Mouse (Mus musculus): ENCODE data around the gene Atl1.

The Atl1 gene

DNA sequence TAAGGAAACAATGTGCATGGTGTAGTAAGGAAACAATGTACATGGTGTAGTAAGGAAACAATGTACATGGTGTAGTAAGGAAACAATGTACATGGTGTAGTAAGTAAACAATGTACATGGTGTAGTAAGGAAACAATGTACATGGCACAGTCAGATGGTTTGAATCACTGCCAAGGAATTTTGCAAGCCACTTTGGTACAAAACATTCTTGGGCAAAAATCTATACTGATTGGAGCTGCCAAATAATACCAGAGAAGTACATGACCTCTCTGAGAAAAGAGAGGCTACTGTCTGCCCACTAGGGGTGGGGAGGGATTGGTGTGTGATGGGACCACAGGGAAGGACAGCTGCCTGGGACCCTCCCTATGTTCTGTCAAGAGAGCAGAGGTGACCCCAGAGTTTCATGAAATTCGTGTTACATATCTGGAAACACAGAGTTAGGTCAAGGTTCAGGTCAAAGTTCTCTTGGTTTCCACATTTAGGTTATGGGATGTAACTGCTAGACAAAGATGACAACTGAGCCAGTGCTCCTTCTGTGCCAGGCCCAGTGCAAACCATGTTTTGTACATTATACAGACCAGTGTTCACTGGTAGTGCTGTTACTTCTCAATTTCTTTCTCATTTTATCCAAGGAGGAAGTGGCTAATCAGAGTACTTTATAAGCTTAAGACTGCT is 49.4 kb downstream of the Atl1 start:
- DNase-seq (ENCODE audit: low spot score), result no peak

DNA sequence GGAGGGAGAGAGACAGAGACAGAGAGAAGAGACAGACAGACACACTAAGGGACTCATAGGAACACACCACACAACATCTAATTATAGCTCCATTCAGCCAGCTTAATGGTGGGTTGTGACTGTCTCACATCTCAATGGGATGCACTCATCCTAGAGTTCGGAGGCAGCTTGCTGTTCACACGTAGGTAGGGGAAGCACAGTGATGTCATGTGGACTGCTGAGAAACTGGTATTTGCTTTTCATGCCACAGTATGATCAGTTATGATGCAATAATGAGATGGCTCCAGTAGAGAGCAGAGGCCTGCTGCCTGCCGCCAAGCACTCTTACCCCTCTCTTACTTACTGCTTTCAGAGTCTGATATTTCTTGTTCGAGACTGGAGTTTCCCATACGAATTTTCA is 53.4 kb downstream of the Atl1 start:
- no peak for DNase-seq (ENCODE audit: low spot score)

DNA sequence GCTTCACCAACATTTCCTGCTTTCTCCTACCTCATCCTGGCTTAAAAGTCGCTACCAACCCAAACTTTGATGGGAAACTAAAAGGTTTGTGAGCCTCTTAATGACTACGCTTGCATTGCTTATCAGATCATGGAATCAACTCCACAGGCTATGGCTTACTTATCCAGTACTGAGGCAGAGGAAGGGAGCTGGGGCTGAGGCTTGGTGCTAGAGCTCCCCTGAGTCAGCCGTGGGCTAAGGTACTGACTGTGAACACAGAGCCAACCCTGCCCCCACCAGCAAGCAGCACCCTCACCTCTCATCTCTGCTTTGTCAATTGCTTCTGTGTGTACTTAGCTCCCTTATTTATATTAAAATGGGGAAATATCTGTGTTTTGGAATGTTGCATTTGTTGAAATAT is 55.1 kb downstream of the Atl1 start:
- no peak for DNase-seq (ENCODE audit: low spot score)

DNA sequence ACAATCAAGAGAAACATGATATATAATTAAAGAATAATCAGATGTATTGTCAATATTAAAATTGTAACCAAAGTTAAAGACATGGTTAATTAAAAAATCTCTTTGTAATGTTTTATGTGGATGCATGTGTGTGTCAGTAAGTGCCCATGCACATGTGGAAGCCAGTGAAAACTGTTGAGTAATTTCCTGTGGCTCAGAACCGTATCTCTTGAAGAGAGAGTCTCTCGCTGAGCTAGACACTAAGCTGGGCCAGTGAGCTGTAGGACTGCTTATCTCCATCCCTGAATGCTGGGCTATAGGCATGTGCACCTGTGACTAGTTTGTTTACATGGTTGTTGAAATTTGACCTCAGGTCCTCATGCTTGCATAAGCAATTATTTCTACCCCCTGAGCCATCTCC is 65.0 kb downstream of the Atl1 start:
- no peak for DNase-seq (ENCODE audit: low spot score)

DNA sequence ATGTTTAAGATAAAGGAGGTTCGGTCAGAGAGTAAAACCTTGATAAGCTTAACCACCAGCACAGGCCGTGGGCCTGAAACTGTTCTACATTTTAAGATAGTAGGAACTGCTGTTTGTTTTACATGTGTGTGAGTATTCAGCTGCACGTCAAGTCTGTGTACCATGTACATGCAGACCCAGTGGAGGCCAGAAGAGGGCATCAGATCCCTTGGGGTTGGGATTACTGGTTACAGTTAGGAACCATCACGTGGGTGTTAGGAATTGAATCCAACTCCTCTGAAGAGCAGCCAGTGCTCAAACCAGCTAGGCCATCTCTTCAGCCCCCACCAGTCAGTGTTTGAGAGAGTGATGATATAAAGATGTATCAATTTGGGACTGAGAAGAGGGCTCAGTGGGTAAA is 70.1 kb downstream of the Atl1 start:
- DNase-seq (ENCODE audit: low spot score), result no peak

DNA sequence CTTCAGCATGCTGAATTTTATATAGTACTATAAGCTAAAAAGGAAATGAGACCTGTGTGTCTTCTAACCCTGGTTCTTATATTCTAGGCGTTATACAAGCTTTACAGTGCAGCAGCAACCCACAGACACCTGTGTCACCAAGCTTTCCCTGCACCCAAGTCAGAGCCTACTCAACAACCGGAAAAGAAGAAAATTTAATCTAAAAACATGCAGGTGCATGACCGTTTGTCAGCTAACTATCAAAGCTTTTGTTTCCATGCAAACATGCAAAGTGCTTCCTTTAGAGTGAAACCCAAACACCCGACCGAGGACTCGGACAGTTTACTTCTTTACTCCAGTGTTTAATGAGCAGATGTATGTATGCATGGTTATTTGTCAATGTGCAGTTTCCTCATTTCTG is 70.7 kb downstream of the Atl1 start:
- no peak for DNase-seq (ENCODE audit: low spot score)

DNA sequence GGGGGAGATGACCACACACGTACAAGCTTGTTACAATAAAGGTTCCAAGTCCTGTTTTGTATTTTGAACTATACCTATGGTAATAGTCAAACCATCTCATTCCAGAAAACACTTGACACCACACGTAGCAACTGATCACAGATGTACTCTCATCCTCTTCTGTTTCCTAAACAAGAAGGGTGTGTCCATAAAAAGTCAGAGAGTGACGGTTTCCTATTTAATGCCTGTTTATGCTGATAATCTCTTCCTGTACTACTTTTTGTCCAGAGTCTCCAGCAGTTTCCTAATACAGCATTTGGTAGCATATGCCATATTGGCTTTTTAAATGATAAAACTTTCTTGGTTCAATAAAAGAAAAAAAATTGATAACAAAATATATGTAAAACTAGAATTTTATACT is 73.2 kb downstream of the Atl1 start:
- DNase-seq (ENCODE audit: low spot score), result no peak

DNA sequence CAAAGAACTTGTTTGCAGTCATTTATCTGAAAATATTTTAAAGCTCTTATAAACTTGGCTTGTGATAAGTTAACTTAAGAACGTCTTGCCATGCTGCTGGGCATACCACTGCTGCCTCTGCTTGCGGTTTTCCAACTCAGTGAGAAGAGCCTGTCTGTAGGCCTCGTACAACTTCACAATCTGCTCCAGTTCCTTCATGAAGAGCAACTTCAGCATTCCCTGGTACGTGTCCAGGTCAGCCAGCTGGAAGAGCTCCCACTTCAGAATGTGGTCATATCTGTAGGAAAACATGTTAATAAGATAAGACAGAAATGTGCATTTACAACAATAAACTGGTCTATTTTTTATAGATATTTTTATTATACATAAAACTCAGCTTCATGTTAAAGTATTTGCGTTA is 73.7 kb downstream of the Atl1 start:
- no peak for DNase-seq (ENCODE audit: low spot score)

DNA sequence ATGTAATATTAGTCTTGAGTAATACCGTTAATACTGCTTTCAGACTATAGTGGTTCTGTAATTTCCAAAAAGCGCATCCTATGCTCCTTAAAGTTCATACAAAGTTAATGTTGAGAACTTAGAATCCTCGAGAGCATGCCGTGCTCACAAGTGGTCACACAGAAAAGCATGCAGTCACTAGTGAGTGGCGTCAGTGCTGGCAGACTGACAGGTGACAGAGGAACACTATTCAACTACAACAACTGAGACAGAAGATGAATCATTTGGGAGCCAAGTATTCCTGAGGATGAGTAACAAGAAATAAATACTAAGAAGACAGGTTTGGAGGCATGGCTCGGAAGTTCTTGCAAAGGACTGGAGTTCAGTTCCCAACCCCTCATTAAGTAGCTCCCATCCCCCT is 74.7 kb downstream of the Atl1 start:
- DNase-seq (ENCODE audit: low spot score), result no peak

DNA sequence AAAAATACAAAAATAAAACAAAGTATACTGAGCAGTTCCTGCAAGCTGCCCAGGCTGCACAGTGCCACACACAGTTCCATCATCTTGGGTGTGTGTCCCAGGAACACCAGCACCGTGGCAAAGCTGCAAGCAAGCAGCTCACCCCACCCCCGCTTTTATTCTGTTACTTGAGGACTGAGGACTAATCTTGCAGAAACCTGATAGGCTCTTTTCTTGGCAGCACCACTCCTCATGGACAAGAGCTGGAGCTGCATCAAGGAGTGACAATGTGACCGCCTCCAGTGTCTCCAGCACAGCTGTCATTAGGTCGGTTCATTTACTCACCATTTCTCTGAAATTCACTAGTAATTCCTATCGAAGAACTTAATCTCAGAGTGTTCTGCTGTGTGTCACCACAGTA is 75.7 kb downstream of the Atl1 start:
- no peak for DNase-seq (ENCODE audit: low spot score)

DNA sequence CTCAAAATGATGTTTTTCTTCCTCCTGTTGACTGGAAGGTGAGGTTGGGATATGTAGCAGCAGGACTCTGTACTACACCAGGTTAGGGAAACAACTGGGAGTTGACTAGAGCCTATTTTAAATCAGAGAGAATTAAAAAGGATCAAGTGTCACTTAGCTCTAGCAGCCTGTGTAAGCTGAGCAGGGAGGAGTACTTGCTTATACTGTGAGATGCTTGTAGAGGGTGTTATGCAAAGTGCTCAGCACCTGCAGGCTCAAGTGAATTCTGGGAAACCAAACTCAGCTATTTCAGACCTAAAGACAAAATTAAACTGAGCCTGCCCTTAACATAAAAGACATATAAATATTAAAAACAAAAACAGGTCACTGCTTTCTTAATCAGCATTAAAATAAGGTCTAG is 81.3 kb downstream of the Atl1 start:
- no peak for DNase-seq (ENCODE audit: low spot score)

DNA sequence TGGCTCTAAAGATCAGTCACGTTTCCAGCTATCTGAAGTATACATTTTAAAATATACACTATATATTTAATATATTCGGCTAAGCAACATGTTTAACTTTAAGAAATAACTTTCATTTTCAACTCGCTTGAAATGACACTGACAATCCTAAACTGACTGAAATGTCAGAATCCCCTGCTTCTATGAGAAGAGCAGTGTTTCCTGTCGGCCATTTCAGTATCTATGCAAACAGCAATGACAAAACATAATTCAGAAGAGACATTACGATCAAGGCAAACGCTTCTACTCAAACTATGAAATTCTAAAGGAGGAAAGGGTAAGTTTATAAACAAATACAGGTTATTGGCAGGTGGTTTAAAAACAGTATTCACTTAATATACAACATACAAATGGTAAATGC is 84.3 kb downstream of the Atl1 start:
- no peak for DNase-seq (ENCODE audit: low spot score)

DNA sequence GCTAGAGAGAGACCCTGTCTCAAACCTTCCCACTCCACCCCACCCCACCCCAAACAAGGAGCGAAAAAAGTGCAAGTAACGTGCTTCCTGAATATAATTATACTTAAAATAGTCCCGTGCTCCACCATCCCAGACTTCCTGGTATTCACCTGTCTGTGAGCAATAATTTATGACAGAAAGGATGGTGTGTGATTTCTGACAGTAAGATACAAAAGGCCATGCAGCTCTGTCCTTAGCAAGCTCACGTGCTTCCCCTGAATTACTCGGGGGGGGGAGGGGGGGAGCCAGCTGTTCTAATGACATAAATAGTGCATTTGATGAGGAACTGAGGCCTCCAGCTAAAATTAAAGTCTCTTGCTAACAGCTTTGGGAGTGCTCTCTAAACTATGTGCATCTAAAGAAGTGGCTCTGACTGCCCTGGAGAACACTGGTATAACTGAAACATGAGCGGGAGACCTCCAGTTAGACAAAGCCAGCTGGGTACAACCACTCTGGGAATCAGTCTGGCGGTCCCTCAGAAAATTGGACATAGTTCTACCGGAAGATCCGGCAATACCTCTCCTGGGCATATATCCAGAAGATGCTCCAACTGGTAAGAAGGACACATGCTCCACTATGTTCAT is 85.1 kb downstream of the Atl1 start:
- no peak for DNase-seq (ENCODE audit: low spot score)

DNA sequence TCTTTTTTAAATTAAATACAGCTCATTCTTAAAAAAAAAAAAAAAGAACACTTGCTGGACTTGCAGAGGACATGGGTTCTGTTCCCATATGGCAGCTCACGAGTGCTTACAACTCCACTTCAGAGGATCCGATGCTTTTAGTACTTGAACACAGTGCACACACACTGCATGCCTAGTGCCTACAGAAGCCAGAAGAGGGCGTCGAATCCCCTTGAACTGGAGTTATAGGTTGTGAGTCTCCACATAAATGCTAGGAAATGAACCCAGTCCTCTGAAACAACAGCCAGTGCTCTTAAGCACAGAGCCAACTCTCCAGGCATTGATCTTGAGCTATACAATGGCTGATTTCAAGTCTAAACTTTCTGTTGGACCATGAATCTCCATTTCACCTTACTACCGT is 90.5 kb downstream of the Atl1 start:
- DNase-seq (ENCODE audit: low spot score), result no peak

DNA sequence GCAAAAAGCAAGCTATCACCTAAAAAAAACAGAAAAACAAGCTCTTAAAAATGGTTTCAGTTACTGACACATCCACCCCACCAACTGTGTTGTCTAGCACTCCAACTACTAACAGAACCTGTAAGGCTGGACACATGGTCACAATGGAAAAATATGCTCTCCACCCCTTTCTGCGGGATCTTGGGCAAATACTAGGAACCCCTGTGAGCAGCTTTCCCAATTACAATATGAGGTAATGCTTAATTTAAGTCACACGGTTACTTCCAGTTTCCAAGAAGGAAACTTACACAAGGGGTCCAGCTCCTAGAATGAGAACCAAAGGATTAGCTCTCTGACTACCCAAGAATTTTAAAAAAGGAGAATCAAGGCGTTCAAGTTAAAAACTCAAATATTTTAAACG is 93.1 kb downstream of the Atl1 start:
- DNase-seq (ENCODE audit: low spot score), result no peak

DNA sequence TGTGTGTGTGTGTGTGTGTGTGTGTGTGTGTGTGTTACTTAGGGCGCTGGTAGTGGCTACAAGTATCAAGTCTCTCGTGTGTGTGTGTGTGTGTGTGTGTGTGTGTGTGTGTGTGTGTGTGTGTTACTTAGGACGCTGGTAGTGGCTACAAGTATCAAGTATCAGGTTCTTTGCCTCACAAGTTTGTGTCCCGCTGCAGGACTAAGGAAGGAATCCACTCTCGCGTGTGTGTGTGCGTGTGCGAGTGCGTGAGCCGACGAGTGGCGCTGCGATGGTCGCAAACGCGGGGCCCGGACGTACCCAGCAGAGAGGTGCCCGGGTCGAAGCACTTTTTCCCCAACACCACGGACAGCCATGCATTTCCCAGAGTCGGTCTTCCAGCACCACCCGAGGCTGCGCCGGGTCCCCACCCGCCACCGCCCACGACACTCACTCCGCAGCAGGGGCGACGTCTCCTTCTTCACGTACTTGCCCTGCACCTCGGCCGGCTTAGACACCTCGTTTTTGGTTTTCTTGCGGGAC is 93.9 kb downstream of the Atl1 start:
- DNase-seq (ENCODE audit: low spot score), result no peak

DNA sequence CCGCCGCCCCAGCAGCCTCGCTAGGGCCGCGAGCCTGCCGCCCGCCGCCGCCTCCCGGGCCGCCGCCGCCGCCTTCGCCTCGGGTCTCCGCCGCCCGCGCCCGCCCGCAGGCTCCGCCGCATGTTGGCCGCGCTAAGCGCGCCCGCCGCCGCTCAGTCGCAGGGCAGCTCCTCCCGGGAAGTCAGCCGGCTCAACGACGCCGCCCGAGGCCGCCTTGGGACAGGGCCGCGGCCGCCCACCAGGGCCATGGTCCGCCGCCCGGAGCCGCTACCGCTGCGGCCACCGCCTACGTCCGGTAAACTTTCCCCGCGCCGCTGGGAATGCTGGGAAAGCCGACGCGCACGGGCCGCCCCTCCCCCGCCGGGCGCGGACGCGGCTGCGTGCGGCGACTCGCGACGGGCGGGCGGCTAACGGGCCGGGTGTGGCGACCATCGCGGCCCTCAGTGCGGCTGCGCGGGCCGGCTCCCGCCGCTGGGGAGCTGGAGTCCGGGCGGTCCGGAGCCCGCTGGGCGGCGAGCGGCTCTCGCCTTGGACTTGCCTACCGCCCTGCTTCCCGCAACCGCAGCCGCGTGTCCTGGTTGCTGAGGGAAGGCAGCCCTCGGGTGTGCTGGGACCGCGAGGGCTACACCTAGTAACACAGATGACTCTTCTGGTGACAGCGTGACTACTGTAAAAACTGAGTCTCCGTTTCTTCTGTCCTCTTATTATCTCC is 94.5 kb downstream of the Atl1 start, which contains the start of gene Sav1:
Gene Sav1, minus strand, starts transcription at position 217 of the 712 bp plus-strand sequence.
- peak; percentile 86 for DNase-seq (ENCODE audit: low spot score)

DNA sequence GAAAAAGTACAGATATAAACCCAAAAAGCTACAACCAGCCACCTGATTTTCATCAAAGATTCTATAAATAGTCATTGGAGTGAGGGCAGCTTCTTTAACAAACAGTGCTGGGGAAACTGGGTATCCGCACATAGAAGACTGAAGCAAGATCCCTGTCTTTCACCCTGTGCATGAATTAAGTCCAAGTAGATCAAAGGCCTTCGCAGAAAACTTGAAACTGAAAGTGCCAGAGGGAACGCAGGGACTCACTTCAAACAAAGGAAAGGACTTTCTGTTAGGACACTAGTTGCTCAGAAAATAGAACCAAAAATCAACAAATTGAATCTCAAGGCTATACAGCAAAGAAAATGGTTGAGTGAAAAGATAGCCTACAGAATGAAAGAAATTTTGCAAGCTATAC is 103.0 kb downstream of the Atl1 start:
- no peak for DNase-seq (ENCODE audit: low spot score)

DNA sequence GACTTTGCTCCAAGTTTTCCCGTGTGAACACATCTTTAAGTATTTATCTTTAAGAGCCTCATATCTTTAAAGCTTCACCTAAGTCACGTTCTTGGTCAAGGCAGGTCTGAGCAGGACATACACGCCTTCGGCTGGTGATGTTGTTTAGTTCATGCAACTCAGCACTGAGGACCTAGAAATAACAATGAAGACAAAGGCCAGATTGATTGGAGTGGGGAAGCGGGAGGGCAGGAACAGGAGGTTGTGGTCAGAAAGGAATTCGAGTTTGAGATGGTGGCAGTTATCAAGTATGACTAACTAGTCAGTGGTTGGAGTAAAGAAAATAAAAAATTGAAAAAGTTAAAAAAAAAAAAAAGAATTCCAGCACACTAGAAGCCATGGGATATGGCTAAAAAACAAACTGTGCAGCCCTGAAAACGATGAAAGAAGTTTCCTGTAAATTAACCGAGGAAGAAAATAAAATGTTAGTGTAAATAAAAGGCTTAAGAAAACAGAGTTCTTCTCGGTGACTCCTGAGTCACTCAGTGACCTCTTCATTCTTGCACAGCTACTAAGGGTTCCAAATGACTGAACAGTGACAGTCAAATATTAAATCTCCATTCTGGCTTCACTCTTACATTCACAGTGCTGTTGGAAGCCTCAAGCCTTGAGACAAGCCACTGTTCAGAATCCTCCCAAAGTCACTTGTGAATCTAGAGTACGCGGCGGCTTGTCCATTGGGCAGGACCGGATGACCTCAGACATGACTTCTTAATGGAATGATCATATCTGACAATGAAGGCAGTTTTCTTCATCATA is 106.0 kb downstream of the Atl1 start:
- no peak for DNase-seq (ENCODE audit: low spot score)

DNA sequence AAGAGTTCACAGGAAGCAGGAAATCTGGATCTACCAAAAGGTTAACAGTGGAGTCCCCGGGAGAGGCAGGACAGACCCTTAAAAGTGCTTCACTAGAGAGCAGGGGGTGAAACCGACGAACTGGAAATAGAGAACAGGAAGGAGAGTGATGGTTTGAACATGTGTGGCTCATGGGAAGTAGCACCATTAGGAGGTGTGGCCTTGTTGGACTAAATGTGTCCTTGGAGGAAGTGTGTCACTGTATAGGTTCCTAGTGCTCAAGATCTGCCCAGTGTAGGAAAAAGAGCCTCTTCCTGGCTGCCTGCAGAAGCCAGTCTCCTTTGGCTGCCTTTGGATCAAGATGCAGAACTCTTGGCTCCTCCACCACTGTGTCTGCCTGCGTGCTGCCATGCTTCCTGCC is 112.7 kb downstream of the Atl1 start:
- DNase-seq (ENCODE audit: low spot score), result no peak

DNA sequence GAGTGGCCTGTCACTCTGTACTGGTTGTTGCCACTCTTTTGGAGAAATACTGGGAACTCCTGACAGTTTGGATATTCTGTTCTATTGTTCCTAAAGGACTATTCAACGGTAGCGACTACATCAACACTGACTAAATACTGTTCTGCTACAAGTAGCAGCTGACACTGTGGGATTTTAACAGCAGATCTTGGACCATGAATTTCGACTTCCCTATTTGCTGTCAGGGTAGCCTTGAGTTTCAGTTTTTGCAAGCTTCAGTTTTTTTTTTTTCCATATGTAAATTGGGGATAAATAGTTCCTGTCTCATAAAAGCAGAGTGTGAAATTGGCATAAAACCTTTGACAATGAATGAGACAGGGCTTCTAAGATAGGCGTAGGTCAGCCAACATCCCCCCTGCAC is 117.9 kb downstream of the Atl1 start:
- DNase-seq (ENCODE audit: low spot score), result no peak

DNA sequence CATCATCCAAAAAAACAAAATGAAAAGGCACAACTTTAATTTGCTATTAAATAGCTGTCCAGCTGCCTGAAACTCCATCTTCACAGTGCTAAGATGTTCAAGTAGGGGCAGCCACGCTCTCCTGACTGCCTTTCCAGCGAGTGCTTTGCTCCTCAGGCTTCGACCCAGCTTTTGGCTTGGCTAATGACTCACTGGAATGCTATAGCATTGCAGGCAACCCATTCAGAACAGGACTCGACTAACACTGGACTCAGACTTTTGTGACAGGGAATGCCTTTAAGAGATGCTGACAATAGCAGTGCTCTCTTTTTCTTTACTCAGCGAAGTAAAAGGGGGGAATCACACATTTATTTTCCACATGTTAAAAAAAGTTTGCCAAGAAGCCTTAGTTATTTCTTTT is 119.3 kb downstream of the Atl1 start:
- no peak for DNase-seq (ENCODE audit: low spot score)

DNA sequence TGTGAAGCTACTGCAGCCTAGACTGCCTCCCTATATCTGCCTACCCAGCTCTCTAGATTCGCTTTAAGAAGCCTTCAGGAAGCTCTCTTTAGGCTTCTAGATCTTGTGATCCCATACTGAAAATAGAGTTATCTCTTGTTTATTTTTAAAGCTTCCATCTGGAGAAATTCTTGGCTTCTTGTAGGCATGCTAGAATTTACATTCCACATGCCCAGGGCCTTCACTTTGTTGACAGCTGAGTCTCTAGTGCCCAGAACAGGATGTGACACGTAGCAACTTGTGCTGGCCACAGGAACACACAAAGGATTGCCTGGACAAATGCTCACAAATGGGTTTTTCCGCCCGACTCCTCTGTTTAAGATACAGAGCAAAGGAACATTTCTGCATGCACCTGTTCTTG is 123.5 kb downstream of the Atl1 start:
- peak; percentile 35 for DNase-seq (ENCODE audit: low spot score)
